Mouse (Mus musculus) small intestine, adult 10 weeks (tissue): ENCODE measurements around the gene Hjurp. TPM values are rescaled to one million over a fixed set of nuclear protein-coding genes. Genes with fewer than 3 reads are reported as not detected.

Source experiments
- polyA plus RNA-seq: library from polyadenylated mRNA; stranded (reverse); fragments of 350-450 nt; fragmentation: Illumina TruSeq; extraction: RNeasy Lipid Tissue Mini Kit (QIAGEN cat#74804); gene quantifications from one replicate; pipeline ENCODE4 v1.2.3, GENCODE M21; 2014; ENCODE audit warnings: low replicate concordance

Gene Hjurp
- polyA plus RNA-seq, result 67.5 TPM

DNA sequence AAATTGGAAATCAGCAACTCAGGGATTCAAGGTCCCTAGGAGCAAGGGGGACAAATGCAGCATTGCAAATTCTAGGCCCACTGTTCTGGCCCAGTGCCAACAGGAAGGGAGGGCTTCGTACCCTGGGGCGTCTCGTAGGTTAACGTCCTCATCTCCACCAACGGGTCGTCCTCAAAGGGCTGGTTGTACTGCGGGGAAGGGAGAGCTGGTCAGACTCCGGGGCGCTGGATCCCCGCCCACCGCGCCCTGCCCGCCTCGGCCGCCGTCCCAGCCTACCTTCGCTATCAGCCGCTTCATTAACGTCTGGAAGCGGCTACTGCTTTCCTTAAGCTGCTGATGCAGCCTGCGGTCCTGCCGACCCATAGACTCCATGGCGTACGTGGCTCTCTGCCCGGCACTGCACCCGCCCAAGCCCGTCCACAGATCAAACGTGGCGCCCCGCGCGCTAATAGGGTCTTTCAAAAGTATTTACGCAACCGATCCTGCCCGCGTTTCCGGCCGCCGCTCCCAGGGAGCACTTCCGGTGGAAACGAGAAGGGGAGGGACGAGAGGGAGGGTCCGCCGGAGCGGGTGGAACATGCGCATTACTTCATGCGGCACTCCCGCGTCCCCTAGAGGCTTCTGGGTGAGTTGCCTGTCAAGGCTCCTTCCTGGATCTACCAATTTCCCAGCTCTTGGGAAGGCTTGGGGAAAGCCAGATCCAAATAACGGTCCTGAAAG is at the start of gene Hjurp, which contains the start of gene Trpm8:
Hjurp (minus strand) TSS at position 536 of the 720 bp plus-strand sequence.
Trpm8 (plus strand) TSS at position 564 of the 720 bp plus-strand sequence.

DNA sequence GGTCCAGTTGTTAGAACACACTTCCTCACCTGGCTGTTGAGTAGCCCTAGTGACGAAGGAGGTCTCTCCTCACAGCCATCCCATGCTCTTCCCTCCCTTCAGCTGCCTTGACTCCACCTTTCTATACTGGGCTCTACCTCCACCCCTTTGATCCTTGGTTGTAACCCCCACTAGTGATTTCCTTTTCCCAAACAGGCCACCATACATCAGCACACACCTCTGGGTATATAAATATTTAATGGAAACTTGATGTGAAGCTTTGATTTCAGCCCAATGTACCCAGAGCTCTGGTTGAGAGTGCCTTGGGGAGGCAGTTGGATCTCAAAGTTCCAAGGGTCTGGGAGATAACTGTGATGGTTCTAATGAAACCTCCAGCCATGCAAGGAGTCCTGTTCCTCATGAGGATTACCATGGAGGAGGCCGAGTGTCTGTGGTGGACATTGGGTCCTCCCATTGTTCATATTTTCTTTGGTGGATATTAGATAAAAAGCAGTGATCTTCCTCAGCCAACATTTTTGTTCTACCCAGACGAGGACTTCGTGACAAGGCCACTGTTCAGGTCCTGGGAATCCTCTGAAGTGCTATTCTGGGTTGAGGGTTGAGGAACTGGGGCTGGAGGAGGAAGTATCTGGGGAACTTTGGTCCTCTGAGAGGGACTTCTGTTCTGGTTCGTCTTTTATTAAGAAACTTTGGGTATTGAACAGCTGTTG is 50.6 kb downstream of the Hjurp start, which contains the start of gene Mroh2a:
Mroh2a (plus strand) TSS at position 317 of the 710 bp plus-strand sequence.

Other genes starting within 250 kb of the Hjurp start
- not detected for gene Ugt1a10, start 222.2 kb downstream of the Hjurp start, polyA plus RNA-seq
- gene Ugt1a9, start 206.8 kb downstream of the Hjurp start, polyA plus RNA-seq, result 145 TPM
- not detected for gene Ugt1a8, start 189.8 kb downstream of the Hjurp start, polyA plus RNA-seq
- 778 TPM for gene Ugt1a7c, start 182.6 kb downstream of the Hjurp start, polyA plus RNA-seq
- 0.71 TPM for gene Ugt1a6b, start 174.4 kb downstream of the Hjurp start, polyA plus RNA-seq
- 29.6 TPM for gene Ugt1a6a, start 142.8 kb downstream of the Hjurp start, polyA plus RNA-seq
- gene Ugt1a5, start 111.6 kb downstream of the Hjurp start, polyA plus RNA-seq, result 1.3 TPM
- gene Ugt1a2, start 77.0 kb downstream of the Hjurp start, polyA plus RNA-seq, result 2.4 TPM
- 1.6 TPM for gene Dnajb3, start 71.9 kb downstream of the Hjurp start, polyA plus RNA-seq
- 219 TPM for gene Ugt1a1, start 65.7 kb downstream of the Hjurp start, polyA plus RNA-seq
- gene Mroh2a, start 50.6 kb downstream of the Hjurp start, polyA plus RNA-seq, result 0.11 TPM
- not detected for gene Trpm8, start within 50 bp of the Hjurp start, polyA plus RNA-seq
- not detected for gene Spp2, start 129.3 kb upstream of the Hjurp start, polyA plus RNA-seq
- gene Glrp1, start 232.4 kb upstream of the Hjurp start, polyA plus RNA-seq, result not detected